Mouse (Mus musculus) neural tube, embryonic 15.5 days (tissue): Measurements from ENCODE around the gene Ecm1. TPM values are rescaled to one million over a fixed set of nuclear protein-coding genes. Genes with fewer than 3 reads are reported as not detected.

Experiments used
- ATAC-seq: fragments of 200-750 bp; cut with Nextera tagmentation; 2 replicates; pipeline ENCODE4 v1.8.0; 2017; ENCODE audit warnings: mild to moderate bottlenecking, moderate TSS enrichment, moderate library complexity; ENCODE audit not compliant: low FRiP score
- H3K27ac ChIP-seq: fragments of 300-500 bp; sonication (generic); replicated peaks from 2 replicates; pipeline ENCODE4 v1.5.1; 2015; ENCODE audit warnings: mild to moderate bottlenecking, inconsistent platforms
- H3K27me3 ChIP-seq: fragments of 300-500 bp; sonication (generic); replicated peaks from 2 replicates; pipeline ENCODE4 v1.6.1; 2015; ENCODE audit warnings: inconsistent platforms
- H3K36me3 ChIP-seq: fragments of 300-500 bp; sonication (generic); 2 replicates; pipeline ENCODE4 v1.6.1; 2015; ENCODE audit warnings: inconsistent platforms
- H3K4me1 ChIP-seq: fragments of 300-500 bp; sonication (generic); 2 replicates; pipeline ENCODE4 v1.6.1; 2015; ENCODE audit warnings: inconsistent platforms
- H3K4me2 ChIP-seq: fragments of 300-500 bp; sonication (generic); 2 replicates; pipeline ENCODE4 v1.6.1; 2015; ENCODE audit warnings: inconsistent platforms, mild to moderate bottlenecking, moderate library complexity
- H3K4me3 ChIP-seq: fragments of 300-500 bp; sonication (generic); replicated peaks from 2 replicates; pipeline ENCODE4 v1.5.1; 2015; ENCODE audit warnings: mild to moderate bottlenecking, inconsistent platforms
- H3K9ac ChIP-seq: fragments of 300-500 bp; sonication (generic); replicated peaks from 2 replicates; pipeline ENCODE4 v1.6.1; 2015; ENCODE audit warnings: mild to moderate bottlenecking, inconsistent platforms
- H3K9me3 ChIP-seq: fragments of 300-500 bp; sonication (generic); replicated peaks from 2 replicates; pipeline ENCODE4 v1.6.1; 2016; ENCODE audit warnings: inconsistent platforms
- whole genome bisulfite sequencing: fragments of 180-500 bp; shearing (Covaris S2); methylation state at CpG from one replicate; pipeline ENCODE4 v1.1.7; 2015; ENCODE audit warnings: mixed read lengths; 5-methylcytosine and 5-hydroxymethylcytosine counted together
- microRNA-seq: library from miRNA; unstranded; fragments of <30 nt; microRNA quantifications from one replicate; pipeline ENCODE4, GENCODE M21; 2017
- polyA plus RNA-seq: library from polyadenylated mRNA; unstranded; fragments of >200 nt; fragmentation: Nextera tagmentation; extraction: Ambion mirVana; gene quantifications from 2 replicates; pipeline ENCODE4 v1.2.1, GENCODE M21; 2015

The Ecm1 gene
- polyA plus RNA-seq, 1 experiment from 2014 or later = 11.6 TPM

GRCm38 (mm10) chr3:95687524-95688421 lies 51.6 kb downstream of the Ecm1 start, which contains the start of gene Adamtsl4:
Adamtsl4 (minus strand) TSS chr3:95687917.
- ATAC-seq = peak; percentile 80
- H3K9me3 ChIP-seq = no peaks in the 10 kb centered on the region
- H3K9ac ChIP-seq = peak within 1 kb of the TSS; percentile 39
- 3% methylated on average over 50 of the region's 50 CpGs for WGBS
- no peaks in the 10 kb centered on the region for H3K36me3 ChIP-seq
- 0 out of 2 replicates have a peak within 1 kb of the TSS, but pooled peaks have one; percentile 38 for H3K27ac ChIP-seq
- no peaks in the 10 kb centered on the region for H3K27me3 ChIP-seq
- H3K4me2 ChIP-seq = peak within 1 kb of the TSS; percentile 81
- H3K4me3 ChIP-seq = peak within 1 kb of the TSS; percentile 40
- H3K4me1 ChIP-seq = peaks cover 23% of the 10 kb centered on the region

- Histone ChIP-seq H3K27ac (0 out of 2 replicates have a peak overlapping the region, but pooled peaks have one; percentile 38), H3K4me3 (peak overlapping the region; percentile 40), H3K4me1 (peaks cover 23% of the 10 kb centered on the region), H3K9me3 (no peaks in the 10 kb centered on the region), H3K27me3 (no peaks in the 10 kb centered on the region), H3K4me2 (peak overlapping the region; percentile 81), H3K9ac (peak overlapping the region; percentile 39; the same call in 1 of the 2 replicates), H3K36me3 (no peaks in the 10 kb centered on the region)
- peak; percentile 20 for ATAC-seq
- WGBS = 16% methylated on average over 4 of the region's 4 CpGs
Measured at GRCm38 (mm10) chr3:95687168-95687523, 52.2 kb downstream of the Ecm1 start.

- H3K27ac ChIP-seq = no peak overlapping the region
- no peaks in the 10 kb centered on the region for H3K27me3 ChIP-seq
- H3K4me3 ChIP-seq = peak overlapping the region; percentile 40; the same call in 1 of the 2 replicates
- no peak overlapping the region for H3K9ac ChIP-seq
- no peak for ATAC-seq
- 57% methylated on average over 9 of the region's 10 CpGs for WGBS
- no peaks in the 10 kb centered on the region for H3K36me3 ChIP-seq
- H3K9me3 ChIP-seq = no peaks in the 10 kb centered on the region
- H3K4me2 ChIP-seq = peak overlapping the region; percentile 81
- peaks cover 23% of the 10 kb centered on the region for H3K4me1 ChIP-seq
Measured at GRCm38 (mm10) chr3:95686492-95687167, 52.7 kb downstream of the Ecm1 start.

GRCm38 (mm10) chr3:95685701-95686100 lies 53.7 kb downstream of the Ecm1 start:
- 95% methylated on average over 2 of the region's 2 CpGs for WGBS
- no peak overlapping the region for H3K9ac ChIP-seq
- peaks cover 27% of the 10 kb centered on the region for H3K4me1 ChIP-seq

GRCm38 (mm10) chr3:95685301-95685700 lies 54.1 kb downstream of the Ecm1 start:
- H3K27me3 ChIP-seq = no peaks in the 10 kb centered on the region
- H3K4me2 ChIP-seq = no peak overlapping the region
- H3K27ac ChIP-seq = no peak overlapping the region
- no peak for ATAC-seq
- H3K9me3 ChIP-seq = no peaks in the 10 kb centered on the region
- no peaks in the 10 kb centered on the region for H3K36me3 ChIP-seq
- WGBS = 90% methylated on average over 4 of the region's 4 CpGs
- H3K9ac ChIP-seq = no peak overlapping the region
- peaks cover 27% of the 10 kb centered on the region for H3K4me1 ChIP-seq
- no peak overlapping the region for H3K4me3 ChIP-seq

More at GRCm38 (mm10) chr3:95685701-95686100, 53.7 kb downstream of the Ecm1 start:
- H3K27me3 ChIP-seq = no peaks in the 10 kb centered on the region
- no peak for ATAC-seq
- no peak overlapping the region for H3K27ac ChIP-seq
- H3K4me2 ChIP-seq = no peak overlapping the region
- H3K9me3 ChIP-seq = no peaks in the 10 kb centered on the region
- no peak overlapping the region for H3K4me3 ChIP-seq
- H3K36me3 ChIP-seq = no peaks in the 10 kb centered on the region

GRCm38 (mm10) chr3:95684846-95685245 lies 54.5 kb downstream of the Ecm1 start:
- Histone ChIP-seq H3K4me3 (no peak overlapping the region), H3K27me3 (no peaks in the 10 kb centered on the region), H3K4me1 (peaks cover 27% of the 10 kb centered on the region), H3K9ac (no peak overlapping the region), H3K4me2 (no peak overlapping the region), H3K9me3 (no peaks in the 10 kb centered on the region), H3K36me3 (no peaks in the 10 kb centered on the region), H3K27ac (no peak overlapping the region)
- no peak for ATAC-seq
- WGBS = 62% methylated on average over 7 of the region's 8 CpGs

Small RNAs within 50 kb of the gene (microRNA-seq; reads per million reads assigned to microRNA genes)
- not detected for gene Mir7014

Other genes starting within 250 kb of the Ecm1 start
- 10.7 and 12.0 TPM in 2 replicates for gene Ctsk, start 240.3 kb downstream of the Ecm1 start, polyA plus RNA-seq
- 22.4 and 25.4 TPM in 2 replicates for gene Ctss, start 212.8 kb downstream of the Ecm1 start, polyA plus RNA-seq
- gene Hormad1, start 179.9 kb downstream of the Ecm1 start, polyA plus RNA-seq = not detected in 2 replicates
- gene Golph3l, start 150.6 kb downstream of the Ecm1 start, polyA plus RNA-seq = 24.8 and 28.1 TPM in 2 replicates
- 102 and 109 TPM in 2 replicates for gene Ensa, start 114.6 kb downstream of the Ecm1 start, polyA plus RNA-seq
- 41.4 and 42.0 TPM in 2 replicates for gene Mcl1, start 80.8 kb downstream of the Ecm1 start, polyA plus RNA-seq
- gene Adamtsl4, start 51.7 kb downstream of the Ecm1 start, polyA plus RNA-seq = 1.3 and 1.6 TPM in 2 replicates
- gene Tars2, start 20.6 kb upstream of the Ecm1 start, polyA plus RNA-seq = 49.4 and 52.7 TPM in 2 replicates
- 20.3 and 22.3 TPM in 2 replicates for gene Rprd2, start 79.3 kb upstream of the Ecm1 start, polyA plus RNA-seq
- 32.2 and 36.3 TPM in 2 replicates for gene Prpf3, start 116.3 kb upstream of the Ecm1 start, polyA plus RNA-seq
- gene Mrps21, start 131.9 kb upstream of the Ecm1 start, polyA plus RNA-seq = 284 and 296 TPM in 2 replicates
- gene Ciart, start 142.7 kb upstream of the Ecm1 start, polyA plus RNA-seq = 4.3 and 4.5 TPM in 2 replicates
- 23.8 and 25.3 TPM in 2 replicates for gene BC028528, start 152.4 kb upstream of the Ecm1 start, polyA plus RNA-seq
- 31.0 and 39.5 TPM in 2 replicates for gene Aph1a, start 154.4 kb upstream of the Ecm1 start, polyA plus RNA-seq
- 1.3 and 1.8 TPM in 2 replicates for gene Car14, start 165.1 kb upstream of the Ecm1 start, polyA plus RNA-seq
- 99.6 and 157 TPM in 2 replicates for gene Anp32e, start 189.7 kb upstream of the Ecm1 start, polyA plus RNA-seq